ENCODE assay signal across 17 mouse cellular contexts in the genomic region with DNA sequence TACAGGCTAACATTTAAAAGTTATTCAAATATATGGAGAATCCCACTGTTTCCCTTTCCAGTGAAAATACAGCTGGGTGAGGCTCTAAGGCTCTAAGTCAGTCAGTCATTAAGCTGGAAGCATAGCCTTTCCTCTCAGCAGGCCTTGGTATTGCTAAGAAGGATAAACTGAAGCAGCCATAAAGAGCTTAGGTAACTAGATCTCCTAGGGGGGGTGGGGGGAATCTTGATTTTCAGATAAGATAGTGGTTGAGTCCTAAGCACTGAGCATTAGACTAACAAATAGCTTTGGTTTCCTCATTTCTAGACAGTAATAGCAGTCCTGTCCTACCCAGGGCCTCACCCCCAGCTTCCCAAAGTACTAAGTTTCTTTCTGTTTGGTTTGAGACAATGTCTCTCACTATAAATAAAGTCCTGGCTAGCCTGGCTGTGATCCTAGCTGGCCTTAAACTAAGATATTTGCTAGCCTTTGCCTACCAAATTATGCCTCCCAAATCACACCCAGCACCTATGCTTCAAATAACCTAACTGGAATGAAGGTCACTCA. TPM values are rescaled to one million over a fixed set of nuclear protein-coding genes. Genes with fewer than 3 reads are reported as not detected.
DNase-seq lines count a peak whose midpoint lies in the region; ATAC-seq and TF ChIP-seq lines count a peak whose summit lies in the region.
"Had no signal": no experiment of that assay in that cellular context is flagged by ENCODE, and none has a peak within 500 bp of the region (broad histone marks: within the 10 kb centered on the region; RNA-seq: fewer than 3 reads in every experiment).

No protein-coding gene starts in this region.

- TF ChIP-seq RAD21 in MEL (IDR thresholded peaks at IDR 0.05; ENCODE audit: low read depth, low read length), result no peak

- 0 out of 4 replicates have a peak, but pooled peaks of 1 of the 2 experiments have one; percentile 16 for TF ChIP-seq EP300 in MEL (IDR thresholded peaks at IDR 0.05; ENCODE audit: low read depth in 1 of 2, low read length in 2 of 2)

- H3K9me3 ChIP-seq in kidney, postnatal 0 days (replicated peaks; ENCODE audit: low read length), result no peaks in the 10 kb centered on the region
- H3K9me3 ChIP-seq in kidney, embryonic 16.5 days (ENCODE audit: low read length), result no peaks in the 10 kb centered on the region
- H3K9me3 ChIP-seq in MEL (replicated peaks; ENCODE audit: insufficient read depth, low read length), result no peaks in the 10 kb centered on the region
- no peaks in the 10 kb centered on the region for H3K9me3 ChIP-seq in intestine, embryonic 15.5 days
- no peaks in the 10 kb centered on the region for H3K9me3 ChIP-seq in stomach, embryonic 15.5 days
- H3K9me3 ChIP-seq: forebrain, embryonic 12.5 days; hindbrain, embryonic 12.5 days; limb, embryonic 13.5 days; liver, embryonic 13.5 days; lung, embryonic 15.5 days; midbrain, embryonic 13.5 days had no signal

- H3K36me3 ChIP-seq in kidney, postnatal 0 days (ENCODE audit: insufficient read depth, low read length), result peaks cover 10% of the 10 kb centered on the region
- H3K36me3 ChIP-seq in kidney, embryonic 16.5 days (ENCODE audit: insufficient read depth, low read length), result peaks cover 11% of the 10 kb centered on the region
- peaks cover 0 to 18% of the 10 kb centered on the region in 2 experiments; a peak in 3 of 4 replicates for H3K36me3 ChIP-seq in MEL (ENCODE audit: control insufficient read depth in 1 of 2, insufficient read depth in 2 of 2, low read length in 2 of 2)
- H3K36me3 ChIP-seq in intestine, embryonic 15.5 days, result peaks cover 8% of the 10 kb centered on the region; the same call in 1 of the 2 replicates
- peaks cover 15% of the 10 kb centered on the region for H3K36me3 ChIP-seq in stomach, embryonic 15.5 days

- no peaks in the 10 kb centered on the region for H3K79me2 ChIP-seq in MEL (ENCODE audit: control insufficient read depth, insufficient read depth, low read length, poor library complexity)

- H3K9ac ChIP-seq in kidney, postnatal 0 days (ENCODE audit: low read depth, low read length), result no peak overlapping the region
- H3K9ac ChIP-seq in kidney, embryonic 16.5 days (replicated peaks; ENCODE audit: low read length), result no peak overlapping the region
- H3K9ac ChIP-seq in MEL (ENCODE audit: control insufficient read depth, low read depth, low read length, poor library complexity, severe bottlenecking), result no peak overlapping the region
- no peak overlapping the region for H3K9ac ChIP-seq in intestine, embryonic 15.5 days
- no peak overlapping the region for H3K9ac ChIP-seq in stomach, embryonic 15.5 days
- H3K9ac ChIP-seq: forebrain, embryonic 12.5 days; hindbrain, embryonic 12.5 days; limb, embryonic 13.5 days; liver, embryonic 13.5 days; lung, embryonic 15.5 days; midbrain, embryonic 13.5 days had no signal

- no peak overlapping the region for H3K4me3 ChIP-seq in kidney, postnatal 0 days (replicated peaks; ENCODE audit: low read depth, low read length)
- no peak overlapping the region for H3K4me3 ChIP-seq in kidney, embryonic 16.5 days (ENCODE audit: low read length)
- no peak overlapping the region for H3K4me3 ChIP-seq in MEL (ENCODE audit: control insufficient read depth in 1 of 2, insufficient read depth in 1 of 2, low read depth in 2 of 2, low read length in 2 of 2)
- no peak overlapping the region for H3K4me3 ChIP-seq in intestine, embryonic 15.5 days (replicated peaks)
- H3K4me3 ChIP-seq in stomach, embryonic 15.5 days (replicated peaks), result no peak overlapping the region
- H3K4me3 ChIP-seq: forebrain, embryonic 12.5 days; hindbrain, embryonic 12.5 days; limb, embryonic 13.5 days; liver, embryonic 13.5 days; lung, embryonic 15.5 days; midbrain, embryonic 13.5 days had no signal

- no peak for ATAC-seq in kidney, postnatal 0 days (replicated peaks; ENCODE audit: low FRiP score, low read depth)
- ATAC-seq in kidney, embryonic 16.5 days (ENCODE audit: low FRiP score, low TSS enrichment), result no peak
- ATAC-seq in intestine, embryonic 15.5 days, result no peak
- ATAC-seq in stomach, embryonic 15.5 days (ENCODE audit: insufficient read depth, low FRiP score, low read depth), result no peak
- ATAC-seq in CD4-positive, CD25-positive, alpha-beta regulatory T cell, adult 4 months, result no peak
- ATAC-seq in megakaryocyte-erythroid progenitor cell, adult 5-6 weeks (replicated peaks; ENCODE audit: low FRiP score, low TSS enrichment, poor library complexity, severe bottlenecking), result no peak
- ATAC-seq: midbrain, embryonic 13.5 days had no signal

- TF ChIP-seq CTCF in kidney, postnatal 0 days (IDR thresholded peaks at IDR 0.05; ENCODE audit: low read depth), result no peak
- no peak for TF ChIP-seq CTCF in MEL (IDR thresholded peaks at IDR 0.05 in 2 of 3, conservative IDR thresholded peaks at IDR 0.05 in 1 of 3; ENCODE audit: control insufficient read depth in 1 of 3, insufficient read depth in 1 of 3, low read depth in 2 of 3, low read length in 3 of 3, poor library complexity in 1 of 3, severe bottlenecking in 1 of 3)

- no peak for TF ChIP-seq POLR2A in MEL (IDR thresholded peaks at IDR 0.05; ENCODE audit: control insufficient read depth in 1 of 2, insufficient read depth in 1 of 2, low read depth in 1 of 2, low read length in 2 of 2, poor library complexity in 1 of 2)

- no peak for DNase-seq in kidney, postnatal 0 days (ENCODE audit: low spot score)
- DNase-seq in MEL (ENCODE audit: low read depth, low spot score), result peak; percentile 12
- DNase-seq: cerebellum, adult 18-20 months; cerebellum, postnatal 25 days; embryo, embryonic 11 days; gastrocnemius, postnatal 14 days had no signal

- H3K4me2 ChIP-seq in kidney, postnatal 0 days (ENCODE audit: low read length), result no peak overlapping the region
- H3K4me2 ChIP-seq in kidney, embryonic 16.5 days (replicated peaks; ENCODE audit: low read depth, low read length), result no peak overlapping the region
- H3K4me2 ChIP-seq in intestine, embryonic 15.5 days (replicated peaks), result no peak overlapping the region
- no peak overlapping the region for H3K4me2 ChIP-seq in stomach, embryonic 15.5 days
- H3K4me2 ChIP-seq: forebrain, embryonic 12.5 days; hindbrain, embryonic 12.5 days; limb, embryonic 13.5 days; liver, embryonic 13.5 days; lung, embryonic 15.5 days; midbrain, embryonic 13.5 days had no signal

- peak overlapping the region; percentile 42; the same call in 1 of the 2 replicates for H3K27ac ChIP-seq in kidney, postnatal 0 days
- H3K27ac ChIP-seq in kidney, embryonic 16.5 days (ENCODE audit: low read length), result no peak overlapping the region
- H3K27ac ChIP-seq in MEL (ENCODE audit: control insufficient read depth, low read depth, low read length), result no peak overlapping the region
- 0 out of 2 replicates have a peak overlapping the region, but pooled peaks have one; percentile 18 for H3K27ac ChIP-seq in intestine, embryonic 15.5 days
- 0 out of 2 replicates have a peak overlapping the region, but pooled peaks have one; percentile 33 for H3K27ac ChIP-seq in stomach, embryonic 15.5 days
- H3K27ac ChIP-seq: forebrain, embryonic 12.5 days; hindbrain, embryonic 12.5 days; limb, embryonic 13.5 days; liver, embryonic 13.5 days; lung, embryonic 15.5 days; midbrain, embryonic 13.5 days had no signal

- H3K27me3 ChIP-seq in kidney, postnatal 0 days (ENCODE audit: insufficient read depth, low read length), result no peaks in the 10 kb centered on the region
- H3K27me3 ChIP-seq in kidney, embryonic 16.5 days (ENCODE audit: insufficient read depth, low read length), result no peaks in the 10 kb centered on the region
- no peaks in the 10 kb centered on the region for H3K27me3 ChIP-seq in MEL (ENCODE audit: control insufficient read depth in 1 of 2, insufficient read depth in 2 of 2, low read length in 2 of 2)
- H3K27me3 ChIP-seq in intestine, embryonic 15.5 days (replicated peaks), result no peaks in the 10 kb centered on the region
- H3K27me3 ChIP-seq in stomach, embryonic 15.5 days (replicated peaks), result no peaks in the 10 kb centered on the region
- H3K27me3 ChIP-seq: forebrain, embryonic 12.5 days; hindbrain, embryonic 12.5 days; limb, embryonic 13.5 days; liver, embryonic 13.5 days; lung, embryonic 15.5 days; midbrain, embryonic 13.5 days had no signal

- H3K4me1 ChIP-seq in kidney, postnatal 0 days (replicated peaks; ENCODE audit: insufficient read depth, low read length), result peaks cover 8% of the 10 kb centered on the region; the same call in 1 of the 2 replicates
- H3K4me1 ChIP-seq in kidney, embryonic 16.5 days (ENCODE audit: insufficient read depth, low read length), result peaks cover 29% of the 10 kb centered on the region
- peaks cover 0 to 11% of the 10 kb centered on the region in 2 experiments; a peak in 3 of 4 replicates for H3K4me1 ChIP-seq in MEL (ENCODE audit: control insufficient read depth in 1 of 2, insufficient read depth in 2 of 2, low read length in 2 of 2)
- H3K4me1 ChIP-seq in intestine, embryonic 15.5 days (replicated peaks), result 0 out of 2 replicates have a peak, but pooled peaks cover 25% of the 10 kb centered on the region
- H3K4me1 ChIP-seq in stomach, embryonic 15.5 days, result no peaks in the 10 kb centered on the region
- H3K4me1 ChIP-seq: forebrain, embryonic 12.5 days; midbrain, embryonic 13.5 days had no signal

TF ChIP-seq in MEL, 35 proteins besides CTCF, POLR2A, EP300 and RAD21:
- TF ChIP-seq NELFE (IDR thresholded peaks at IDR 0.05; ENCODE audit: low read depth, low read length), result no peak
- peak; percentile 47; the same call in 1 of the 2 replicates for TF ChIP-seq GATA1 (IDR thresholded peaks at IDR 0.05; ENCODE audit: low read depth, low read length)

RNA-seq across cellular contexts. Expression of a gene that starts 34.1 kb away (rescaled TPM):
- 1,132 and 1,149 TPM in 2 replicates for polyA plus RNA-seq in kidney, postnatal 0 days (2015; fragmentation: Nextera tagmentation; extraction: Ambion mirVana)
- 632 and 680 TPM in 2 replicates for polyA plus RNA-seq in kidney, embryonic 16.5 days (2015; fragmentation: Nextera tagmentation; extraction: Ambion mirVana)
- 93.7 and 114 TPM in 2 replicates for total RNA-seq in MEL (2012; rRNA removed)
- 100 to 1,000 TPM in 1 of 2 experiments, not detected in 1; 212 TPM for polyA plus RNA-seq in MEL (2012; ENCODE audit: insufficient read depth in 1 of 2, insufficient read length in 2 of 2, low read depth in 1 of 2, low replicate concordance in 2 of 2, missing spikeins in 1 of 2)
- 512 and 519 TPM in 2 replicates for polyA plus RNA-seq in intestine, embryonic 15.5 days (2015; fragmentation: Nextera tagmentation; extraction: Ambion mirVana)
- 414 and 441 TPM in 2 replicates for polyA plus RNA-seq in stomach, embryonic 15.5 days (2015; fragmentation: Nextera tagmentation; extraction: Ambion mirVana)
- 100 to 1,000 TPM; 166 to 218 TPM for polyA plus RNA-seq in CD4-positive, CD25-positive, alpha-beta regulatory T cell, adult 4 months (2017; shearing (Covaris generic))
- 64.7 and 115 TPM in 2 replicates for total RNA-seq in megakaryocyte-erythroid progenitor cell, adult 5-6 weeks (2014; fragmentation: Nextera tagmentation)
- total RNA-seq in megakaryocyte-erythroid progenitor cell, adult 5-6 weeks (2017), result 82.7 and 113 TPM in 2 replicates

Comparison
In these comparisons a context has a peak if more than half of its experiments do, and no peak if none do; other contexts are left out.
1. H3K27ac ChIP-seq: peak in kidney, postnatal 0 days (single experiment), intestine, embryonic 15.5 days (single experiment) and stomach, embryonic 15.5 days (single experiment); none in kidney, embryonic 16.5 days (single experiment) and MEL (single experiment).